Mouse (Mus musculus) intestine, embryonic 15.5 days (tissue): Measurements from ENCODE around the gene 2300002M23Rik. TPM values are rescaled to one million over a fixed set of nuclear protein-coding genes. Genes with fewer than 3 reads are reported as not detected.

Source experiments
- ATAC-seq: fragments of 200-750 bp; cut with Nextera tagmentation; 2 replicates; pipeline ENCODE4 v1.8.0; 2017; ENCODE audit warnings: moderate TSS enrichment, moderate library complexity
- H3K27ac ChIP-seq: fragments of 300-500 bp; sonication (generic); 2 replicates; pipeline ENCODE4 v1.5.1; 2015; ENCODE audit warnings: mild to moderate bottlenecking, inconsistent platforms
- H3K27me3 ChIP-seq: fragments of 300-500 bp; sonication (generic); replicated peaks from 2 replicates; pipeline ENCODE4 v1.6.1; 2015; ENCODE audit warnings: inconsistent platforms
- H3K36me3 ChIP-seq: fragments of 300-500 bp; sonication (generic); 2 replicates; pipeline ENCODE4 v1.6.1; 2015; ENCODE audit warnings: inconsistent platforms
- H3K4me1 ChIP-seq: fragments of 300-500 bp; sonication (generic); replicated peaks from 2 replicates; pipeline ENCODE4 v1.6.1; 2015; ENCODE audit warnings: inconsistent platforms
- H3K4me2 ChIP-seq: fragments of 300-500 bp; sonication (generic); replicated peaks from 2 replicates; pipeline ENCODE4 v1.6.1; 2015; ENCODE audit warnings: mild to moderate bottlenecking, inconsistent platforms
- H3K4me3 ChIP-seq: fragments of 300-500 bp; sonication (generic); replicated peaks from 2 replicates; pipeline ENCODE4 v1.5.1; 2015; ENCODE audit warnings: inconsistent platforms
- H3K9ac ChIP-seq: fragments of 300-500 bp; sonication (generic); 2 replicates; pipeline ENCODE4 v1.6.1; 2015; ENCODE audit warnings: inconsistent platforms
- H3K9me3 ChIP-seq: fragments of 300-500 bp; sonication (generic); 2 replicates; pipeline ENCODE4 v1.6.1; 2016; ENCODE audit warnings: inconsistent platforms
- WGBS: fragments of 180-500 bp; shearing (Covaris S2); methylation state at CpG from one replicate; pipeline ENCODE4 v1.1.7; 2015; 5-methylcytosine and 5-hydroxymethylcytosine counted together
- polyA plus RNA-seq: library from polyadenylated mRNA; unstranded; fragments of >200 nt; fragmentation: Nextera tagmentation; extraction: Ambion mirVana; gene quantifications from 2 replicates; pipeline ENCODE4 v1.2.1, GENCODE M21; 2015

Gene 2300002M23Rik
- polyA plus RNA-seq, 1 experiment from 2014 or later = not detected

DNA sequence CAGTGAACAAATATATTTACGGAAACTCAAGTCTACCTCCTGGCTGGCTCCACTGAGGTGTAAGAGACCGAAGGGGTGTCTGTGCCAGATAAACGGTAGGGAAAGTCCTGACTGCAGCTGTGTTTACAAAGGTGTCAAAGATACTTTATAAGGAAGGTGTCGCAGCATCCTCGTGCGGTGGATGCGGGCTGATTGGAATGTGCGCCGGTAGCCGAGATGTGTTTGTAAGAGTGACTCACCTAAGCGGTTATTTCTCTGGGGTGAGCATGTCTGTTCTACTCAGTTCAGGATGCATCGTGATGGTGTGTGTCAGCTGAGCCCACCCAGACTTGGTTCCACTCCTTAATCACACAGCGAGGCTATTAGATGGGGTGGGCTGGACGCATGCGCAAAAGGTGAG, 24.5 kb downstream of the 2300002M23Rik start:
- no peaks in the 10 kb centered on the region for H3K9me3 ChIP-seq
- H3K9ac ChIP-seq = no peak overlapping the region
- H3K4me2 ChIP-seq = no peak overlapping the region
- H3K27me3 ChIP-seq = no peaks in the 10 kb centered on the region
- no peak overlapping the region for H3K4me3 ChIP-seq
- no peaks in the 10 kb centered on the region for H3K4me1 ChIP-seq
- H3K27ac ChIP-seq = no peak overlapping the region
- WGBS = 68% methylated on average over 15 of the region's 15 CpGs
- no peaks in the 10 kb centered on the region for H3K36me3 ChIP-seq
- ATAC-seq = no peak

GRCm38 (mm10) chr17:35592131-35592530, 24.9 kb downstream of the 2300002M23Rik start:
- Histone ChIP-seq H3K27ac (no peak overlapping the region), H3K9ac (no peak overlapping the region), H3K27me3 (no peaks in the 10 kb centered on the region), H3K4me2 (no peak overlapping the region), H3K36me3 (no peaks in the 10 kb centered on the region), H3K4me1 (no peaks in the 10 kb centered on the region), H3K9me3 (no peaks in the 10 kb centered on the region), H3K4me3 (no peak overlapping the region)
- ATAC-seq = no peak
- 78% methylated on average over 9 of the region's 9 CpGs for WGBS

GRCm38 (mm10) chr17:35593786-35594185, 26.5 kb downstream of the 2300002M23Rik start:
- Histone ChIP-seq H3K9ac (no peak overlapping the region), H3K27me3 (no peaks in the 10 kb centered on the region), H3K4me1 (no peaks in the 10 kb centered on the region), H3K4me3 (no peak overlapping the region), H3K27ac (no peak overlapping the region), H3K4me2 (no peak overlapping the region), H3K9me3 (no peaks in the 10 kb centered on the region), H3K36me3 (no peaks in the 10 kb centered on the region)
- ATAC-seq = no peak
- WGBS = 36% methylated on average over 4 of the region's 4 CpGs

- WGBS = 84% methylated on average over 7 of the region's 7 CpGs
- no peaks in the 10 kb centered on the region for H3K36me3 ChIP-seq
- no peaks in the 10 kb centered on the region for H3K9me3 ChIP-seq
- H3K4me3 ChIP-seq = no peak overlapping the region
- no peaks in the 10 kb centered on the region for H3K4me1 ChIP-seq
- H3K27me3 ChIP-seq = no peaks in the 10 kb centered on the region
- ATAC-seq = no peak
- no peak overlapping the region for H3K27ac ChIP-seq
- H3K4me2 ChIP-seq = no peak overlapping the region
- H3K9ac ChIP-seq = no peak overlapping the region
Observed at GRCm38 (mm10) chr17:35594456-35594855, 27.2 kb downstream of the 2300002M23Rik start.

DNA sequence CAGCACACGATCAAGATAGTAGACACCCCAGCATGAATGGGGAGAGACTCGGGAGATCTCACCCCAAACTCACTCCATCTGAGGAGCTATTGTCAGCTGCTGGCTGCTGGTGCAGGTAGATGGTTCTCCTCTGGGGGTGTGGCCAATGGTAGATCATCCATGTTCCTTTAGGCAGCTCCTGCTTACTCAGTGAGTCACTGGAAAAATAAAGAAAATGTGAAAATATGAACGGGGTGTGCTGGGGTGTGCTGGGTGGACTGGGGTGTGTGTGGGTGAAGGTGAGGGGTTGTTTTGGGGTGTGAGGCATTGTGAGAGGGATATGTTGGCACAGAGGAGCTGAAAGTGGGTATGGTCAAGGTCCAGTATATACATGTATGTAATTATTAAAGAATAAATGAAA, 30.1 kb downstream of the 2300002M23Rik start:
- H3K27me3 ChIP-seq = no peaks in the 10 kb centered on the region

GRCm38 (mm10) chr17:35601249-35601648, 34.0 kb downstream of the 2300002M23Rik start, which contains the start of gene Sfta2:
TSS of gene Sfta2 (plus strand) at chr17:35601549.
- Histone ChIP-seq H3K27me3 (no peaks in the 10 kb centered on the region), H3K9ac (no peak within 1 kb of the TSS), H3K36me3 (no peaks in the 10 kb centered on the region), H3K4me1 (no peaks in the 10 kb centered on the region), H3K27ac (no peak within 1 kb of the TSS), H3K4me3 (no peak within 1 kb of the TSS), H3K9me3 (no peaks in the 10 kb centered on the region), H3K4me2 (peak within 1 kb of the TSS; percentile 26)
- 52% methylated on average over 2 of the region's 2 CpGs for WGBS
- ATAC-seq = no peak

More for the DNA sequence above, 30.1 kb downstream of the 2300002M23Rik start:
- 91% methylated on average over 3 of the region's 3 CpGs for WGBS
- no peak overlapping the region for H3K4me2 ChIP-seq
- no peak overlapping the region for H3K27ac ChIP-seq
- no peak for ATAC-seq
- no peak overlapping the region for H3K9ac ChIP-seq
- no peak overlapping the region for H3K4me3 ChIP-seq
- H3K4me1 ChIP-seq = no peaks in the 10 kb centered on the region
- H3K36me3 ChIP-seq = no peaks in the 10 kb centered on the region
- H3K9me3 ChIP-seq = no peaks in the 10 kb centered on the region

DNA sequence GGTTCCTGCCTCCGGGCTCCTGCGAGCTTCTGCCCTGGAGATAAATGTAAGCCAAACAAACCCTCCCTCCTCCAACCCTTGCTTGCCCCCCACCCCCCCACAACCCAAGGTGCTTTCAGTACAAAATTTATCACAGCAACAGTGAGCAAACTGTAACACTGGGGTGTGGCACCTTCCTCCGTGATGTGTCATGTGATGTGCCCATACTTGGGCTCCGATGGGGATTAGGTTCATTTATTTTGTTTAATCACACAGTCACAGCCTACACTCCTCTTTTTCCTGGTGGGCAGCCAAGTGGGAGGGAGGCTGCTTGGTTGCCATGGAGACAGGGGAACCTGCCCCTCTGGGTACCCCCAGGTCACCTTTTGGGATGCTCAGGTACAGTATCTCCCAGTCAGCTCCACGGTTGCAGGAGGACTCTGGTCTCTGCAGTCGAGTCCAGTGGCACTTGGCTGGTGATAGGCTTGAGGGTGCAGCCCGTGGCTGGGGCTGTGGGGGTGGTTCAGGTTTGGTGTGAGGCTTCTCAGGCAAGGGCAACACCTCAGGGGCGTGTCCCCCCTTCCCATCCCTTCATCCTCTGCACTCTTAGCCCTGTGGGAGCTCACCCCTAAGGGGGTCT, 34.6 kb downstream of the 2300002M23Rik start:
- Histone ChIP-seq H3K4me1 (no peaks in the 10 kb centered on the region), H3K4me2 (peak overlapping the region; percentile 26), H3K27ac (no peak overlapping the region), H3K27me3 (no peaks in the 10 kb centered on the region), H3K36me3 (no peaks in the 10 kb centered on the region), H3K4me3 (no peak overlapping the region), H3K9me3 (no peaks in the 10 kb centered on the region), H3K9ac (no peak overlapping the region)
- peak; percentile 43; the same call in 1 of the 2 replicates for ATAC-seq
- 31% methylated on average over 8 of the region's 8 CpGs for WGBS

DNA sequence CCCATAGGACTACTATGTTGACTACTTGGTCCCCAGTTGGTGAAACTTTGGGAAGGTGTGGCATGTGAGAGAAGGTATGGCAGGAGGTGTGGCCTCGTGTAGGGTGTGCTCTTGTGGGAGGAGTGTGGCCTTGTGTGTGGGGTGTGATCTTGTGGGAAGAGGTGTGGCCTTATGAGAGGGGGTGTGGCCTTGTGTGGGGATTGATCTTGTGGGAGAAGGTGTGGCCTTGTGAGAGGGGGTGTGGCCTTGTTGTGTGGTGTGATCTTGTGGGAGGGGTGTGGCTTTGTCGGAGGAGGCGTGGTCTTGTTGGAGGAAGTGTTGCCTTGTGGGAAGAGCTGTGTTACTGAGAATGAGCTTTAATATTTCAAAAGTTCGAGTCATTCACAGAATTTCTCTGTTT, 49.9 kb downstream of the 2300002M23Rik start:
- no peak overlapping the region for H3K9ac ChIP-seq
- H3K4me2 ChIP-seq = no peak overlapping the region
- H3K27ac ChIP-seq = no peak overlapping the region
- H3K4me3 ChIP-seq = no peak overlapping the region
- H3K36me3 ChIP-seq = no peaks in the 10 kb centered on the region
- H3K4me1 ChIP-seq = no peaks in the 10 kb centered on the region
- H3K9me3 ChIP-seq = no peaks in the 10 kb centered on the region
- peak; percentile 47; the same call in 1 of the 2 replicates for ATAC-seq
- H3K27me3 ChIP-seq = no peaks in the 10 kb centered on the region
- WGBS = 75% methylated on average over 4 of the region's 4 CpGs

Other genes starting within 250 kb of the 2300002M23Rik start
- gene H2-Q1, start 247.0 kb upstream of the 2300002M23Rik start, polyA plus RNA-seq = 4.9 and 6.2 TPM in 2 replicates
- gene H2-Q2, start 225.2 kb upstream of the 2300002M23Rik start, polyA plus RNA-seq = 84.5 and 93.5 TPM in 2 replicates
- 5.5 and 6.4 TPM in 2 replicates for gene H2-Q4, start 187.8 kb upstream of the 2300002M23Rik start, polyA plus RNA-seq
- 1.7 and 2.1 TPM in 2 replicates for gene H2-Q6, start 142.6 kb upstream of the 2300002M23Rik start, polyA plus RNA-seq
- 6.5 and 6.7 TPM in 2 replicates for gene H2-Q7, start 128.3 kb upstream of the 2300002M23Rik start, polyA plus RNA-seq
- 38.8 and 51.7 TPM in 2 replicates for gene H2-Q10, start 97.4 kb upstream of the 2300002M23Rik start, polyA plus RNA-seq
- not detected in 2 replicates for gene Pou5f1, start 61.4 kb upstream of the 2300002M23Rik start, polyA plus RNA-seq
- 63.6 and 66.4 TPM in 2 replicates for gene Tcf19, start 50.6 kb upstream of the 2300002M23Rik start, polyA plus RNA-seq
- gene Cchcr1, start 50.4 kb upstream of the 2300002M23Rik start, polyA plus RNA-seq = 15.4 and 15.8 TPM in 2 replicates
- 0.40 and 0.80 TPM in 2 replicates for gene Psors1c2, start 34.2 kb upstream of the 2300002M23Rik start, polyA plus RNA-seq
- gene Cdsn, start 15.3 kb upstream of the 2300002M23Rik start, polyA plus RNA-seq = 0.05 TPM in 1 of 2 replicates, not detected in the other
- gene Sfta2, start 34.1 kb downstream of the 2300002M23Rik start, polyA plus RNA-seq = 2.6 and 2.8 TPM in 2 replicates
- not detected in 2 replicates for gene Gm9573, start 59.2 kb downstream of the 2300002M23Rik start, polyA plus RNA-seq
- gene Mucl3, start 76.2 kb downstream of the 2300002M23Rik start, polyA plus RNA-seq = 0.39 and 0.44 TPM in 2 replicates
- 18.3 and 18.9 TPM in 2 replicates for gene Vars2, start 100.1 kb downstream of the 2300002M23Rik start, polyA plus RNA-seq
- gene Gtf2h4, start 106.3 kb downstream of the 2300002M23Rik start, polyA plus RNA-seq = 43.8 TPM in 2 replicates
- gene Ddr1, start 137.2 kb downstream of the 2300002M23Rik start, polyA plus RNA-seq = 54.0 and 54.2 TPM in 2 replicates